Mouse (Mus musculus): ENCODE results near the gene 4930451I11Rik.
A peak's percentile ranks its signal among the peaks of the same experiment; 100 is the strongest.

Gene 4930451I11Rik

GRCm38 (mm10) chr7:126799050-126799467, 32.4 kb downstream of the 4930451I11Rik start:
- peak; percentile 97 for DNase-seq

DNA sequence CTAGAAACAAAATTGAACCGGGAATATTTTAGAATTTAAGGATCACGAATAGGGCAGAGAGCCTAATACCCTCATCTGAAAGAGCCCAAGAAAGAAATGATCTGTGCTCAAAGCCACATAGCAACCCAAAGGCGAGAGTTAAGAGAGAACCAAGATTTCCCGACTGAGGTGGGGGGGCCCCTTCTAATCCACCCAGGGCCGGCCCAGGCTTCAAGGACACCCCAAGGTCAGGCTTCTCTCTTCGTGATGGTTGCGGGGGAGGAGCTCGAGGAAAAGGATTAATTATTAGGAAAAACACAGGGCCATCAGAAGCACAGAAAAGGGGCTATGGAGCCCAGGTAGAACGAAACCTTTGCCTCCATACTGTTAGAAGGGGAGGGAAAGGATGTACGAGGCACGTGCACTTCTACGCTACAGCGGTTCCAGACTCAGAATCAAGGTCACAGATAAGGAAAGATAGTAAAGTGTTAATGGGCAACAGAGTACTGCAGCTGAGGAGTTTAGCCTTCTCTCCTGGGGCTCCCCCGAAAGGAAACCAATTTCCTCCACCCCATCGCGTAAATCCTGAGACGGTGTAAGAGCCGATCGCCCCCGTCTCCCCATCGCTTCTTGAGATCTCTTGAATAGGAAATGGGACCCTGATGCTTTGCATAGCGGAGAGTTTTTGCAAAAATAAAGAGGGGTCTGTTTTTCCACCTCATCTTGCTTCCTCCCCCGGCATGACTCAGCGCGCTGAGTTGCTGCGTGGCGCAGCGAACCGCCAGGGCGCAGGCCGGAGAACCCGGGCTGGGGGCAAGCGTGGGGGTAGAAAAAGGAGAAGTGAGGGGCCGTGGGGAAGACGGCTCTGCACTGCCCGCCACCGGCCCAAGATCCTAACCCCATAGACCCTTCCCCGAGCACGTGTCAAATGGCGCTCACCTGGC, 33.1 kb downstream of the 4930451I11Rik start:
- no peak for DNase-seq

- no peak for DNase-seq
Measured at GRCm38 (mm10) chr7:126797411-126798126, 33.9 kb downstream of the 4930451I11Rik start, which contains the start of gene Fam57b. TSS of gene Fam57b (plus strand) at chr7:126797668.

GRCm38 (mm10) chr7:126796350-126796932, 35.0 kb downstream of the 4930451I11Rik start:
- DNase-seq, result no peak

DNA sequence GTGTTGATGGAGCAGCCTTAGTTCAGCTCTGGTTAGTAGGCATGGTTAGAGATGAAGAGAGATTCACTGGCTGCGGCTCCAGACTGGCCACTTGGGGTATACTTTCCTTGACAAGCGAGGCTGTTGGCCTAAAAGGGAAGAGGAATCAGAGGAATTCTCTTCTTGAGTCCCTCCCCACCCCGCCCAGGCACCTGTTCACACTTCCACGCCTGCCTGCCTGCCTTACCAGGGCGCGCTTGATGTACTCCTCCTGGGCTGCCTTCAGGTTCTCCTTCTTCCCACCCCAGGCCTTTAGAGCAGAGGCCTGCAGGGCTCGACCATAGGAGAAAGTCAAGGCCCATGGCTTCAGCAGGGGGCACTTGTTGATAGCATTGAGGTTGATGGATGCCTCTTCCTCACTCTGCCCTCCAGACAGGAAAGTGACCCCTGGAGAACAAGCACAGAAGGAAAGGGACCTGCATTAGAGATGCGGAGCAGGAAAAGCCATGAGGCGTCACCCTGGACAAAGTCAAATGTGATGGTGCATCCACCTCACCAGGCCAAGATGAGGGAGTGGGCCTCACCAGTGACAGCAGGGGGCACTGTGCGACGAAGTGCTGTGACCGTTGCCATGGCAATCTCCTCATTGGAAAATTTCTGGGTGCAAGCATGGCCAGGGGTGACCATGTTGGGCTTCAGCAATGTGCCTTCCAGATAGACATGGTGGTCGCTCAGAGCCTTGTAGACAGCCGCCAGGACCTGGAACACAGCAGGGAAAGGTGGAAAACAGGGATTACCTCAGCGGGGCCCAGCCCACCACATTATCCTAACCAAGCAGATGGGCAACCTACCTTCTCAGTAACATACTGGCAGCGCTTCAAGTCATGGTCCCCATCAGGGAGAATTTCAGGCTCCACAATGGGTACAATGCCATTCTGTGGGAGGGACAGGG, 35.8 kb downstream of the 4930451I11Rik start:
- no peak for DNase-seq

DNA sequence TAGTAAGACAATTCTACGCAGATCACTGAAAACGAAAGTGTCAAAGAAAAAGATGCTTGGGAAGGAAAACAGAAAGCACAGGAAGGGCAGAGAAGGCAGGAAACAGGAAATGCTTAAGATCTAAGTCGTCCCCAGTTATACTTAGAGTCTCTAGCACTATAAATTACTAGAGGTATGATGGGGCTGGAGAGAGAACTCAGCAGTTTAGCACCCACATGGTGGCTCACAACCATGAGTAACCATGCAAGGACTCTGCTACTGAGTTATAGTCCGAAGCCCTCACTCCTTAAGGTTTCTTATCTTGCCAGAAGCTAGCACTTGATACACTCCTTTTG, 37.2 kb downstream of the 4930451I11Rik start:
- no peak for DNase-seq

GRCm38 (mm10) chr7:126793456-126794270, 37.8 kb downstream of the 4930451I11Rik start:
- no peak for DNase-seq

DNA sequence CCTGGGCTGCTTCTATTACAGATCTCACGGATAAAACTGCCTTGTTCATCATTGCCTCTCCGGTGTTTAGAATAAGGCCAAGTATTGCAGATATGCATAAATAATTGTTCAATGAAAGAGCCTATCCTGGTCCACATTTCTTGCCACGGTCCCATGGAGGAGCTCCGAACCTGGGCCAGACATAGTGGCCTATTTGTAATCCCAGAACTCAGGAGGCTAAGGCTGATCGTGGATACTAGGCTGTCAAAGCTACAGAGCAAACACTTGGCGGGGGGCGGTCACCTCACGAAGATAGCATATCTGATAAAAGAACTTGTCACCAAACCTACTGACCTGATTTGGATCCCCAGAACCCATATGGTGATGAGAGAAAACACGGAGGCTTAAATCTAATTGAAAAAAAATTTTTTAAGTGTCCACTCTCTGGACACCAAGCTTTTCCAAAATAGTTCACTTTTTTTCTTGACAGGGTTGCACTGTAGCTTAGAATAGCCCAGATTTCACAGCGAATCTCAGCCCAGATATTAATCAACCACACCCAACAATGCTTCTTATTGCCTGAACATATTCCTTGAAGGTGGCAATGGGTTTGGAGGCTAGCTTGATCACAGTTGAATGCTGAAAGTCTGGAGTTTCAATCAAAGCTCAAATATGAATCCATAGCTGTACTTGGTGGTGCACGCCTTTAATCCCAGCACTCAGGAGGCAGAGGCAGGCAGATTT, 38.6 kb downstream of the 4930451I11Rik start:
- no peak for DNase-seq

DNA sequence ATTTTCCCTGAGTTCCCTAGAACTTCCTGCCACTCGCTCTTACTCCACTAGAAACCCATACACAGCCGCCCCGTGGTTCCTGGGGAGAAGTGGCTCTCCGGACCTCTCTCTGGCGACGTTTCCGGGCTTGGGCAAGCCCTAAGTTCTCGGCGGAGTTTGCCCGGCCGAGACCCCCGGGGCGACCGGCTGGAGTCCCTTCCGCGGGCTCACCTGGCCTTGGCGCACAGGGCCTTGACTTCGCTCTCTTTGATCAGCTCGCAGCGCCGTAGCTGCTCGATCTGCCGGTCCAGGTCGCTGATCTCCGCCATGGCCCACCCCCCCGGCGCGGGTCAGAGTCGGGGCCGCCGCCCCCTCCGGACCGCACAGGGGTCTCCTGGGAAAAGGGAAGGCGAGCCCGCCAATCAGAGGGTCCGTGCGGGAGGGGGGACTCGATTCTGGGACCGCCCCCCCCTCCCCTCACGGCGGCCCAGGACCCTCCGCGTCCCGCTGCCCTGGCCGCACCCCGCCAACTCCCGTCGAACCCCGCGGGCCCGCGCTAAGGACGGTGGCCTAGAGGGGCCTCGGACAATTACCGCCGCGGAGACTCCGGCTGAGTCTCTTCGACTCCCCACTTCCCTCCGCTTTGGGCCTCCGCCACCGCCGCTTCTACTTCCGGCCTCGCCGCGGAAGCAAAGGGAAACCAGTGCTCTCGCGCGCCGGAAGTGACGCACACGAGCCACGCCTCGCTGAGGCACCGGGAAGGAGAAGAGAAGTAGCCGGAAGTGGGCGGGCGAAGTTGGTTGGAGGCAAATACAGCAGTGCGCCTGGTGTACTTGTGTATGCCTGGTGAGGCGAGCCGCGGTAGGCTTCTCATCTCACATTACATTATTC, 39.4 kb downstream of the 4930451I11Rik start, which contains the start of gene Ppp4c:
Ppp4c (minus strand) TSS at position 646 of the 870 bp plus-strand sequence.
- DNase-seq, result peak; percentile 98

- no peak for DNase-seq
Measured at GRCm38 (mm10) chr7:126789141-126789540, 42.3 kb downstream of the 4930451I11Rik start.

GRCm38 (mm10) chr7:126786142-126786541, 45.3 kb downstream of the 4930451I11Rik start:
- no peak for DNase-seq

DNA sequence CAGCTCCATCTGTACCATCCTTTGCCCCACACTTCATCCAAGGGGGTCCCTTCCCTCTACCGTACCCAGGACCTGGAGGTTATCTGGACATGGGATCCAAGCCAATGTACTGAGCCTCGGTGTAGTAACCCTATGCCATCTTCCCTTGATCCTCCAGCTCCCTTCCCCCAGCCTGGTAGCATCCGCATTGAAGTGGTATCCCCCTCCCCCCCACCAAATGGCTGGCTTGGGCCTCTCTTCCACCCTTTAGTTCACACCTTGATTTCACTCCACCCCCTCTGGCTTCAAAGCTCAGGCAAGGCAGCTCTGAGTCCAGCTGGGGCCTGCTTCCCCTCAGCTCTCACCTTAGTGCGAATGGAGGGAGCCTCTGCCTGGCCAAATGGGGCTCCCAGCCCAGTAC, 46.4 kb downstream of the 4930451I11Rik start:
- no peak for DNase-seq

DNA sequence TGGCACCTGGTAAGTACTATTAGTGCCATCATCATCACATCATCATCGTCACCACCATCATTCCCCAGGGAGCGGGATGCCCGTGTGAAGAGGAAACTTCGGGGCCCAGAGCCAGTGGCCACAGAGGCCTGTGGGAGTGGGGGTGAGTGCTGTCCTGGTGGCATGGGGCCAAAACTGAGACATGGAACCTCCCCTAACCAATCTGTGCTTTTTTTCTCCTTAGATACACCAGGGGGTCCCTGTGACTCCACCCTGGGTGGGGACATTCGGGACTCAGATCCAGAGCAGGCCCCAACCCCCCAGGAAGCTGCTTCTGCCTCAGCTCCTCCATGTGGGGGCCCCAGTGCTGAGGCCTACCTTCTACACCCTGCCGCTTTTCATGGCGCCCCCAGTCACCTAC, 47.0 kb downstream of the 4930451I11Rik start:
- no peak for DNase-seq

DNA sequence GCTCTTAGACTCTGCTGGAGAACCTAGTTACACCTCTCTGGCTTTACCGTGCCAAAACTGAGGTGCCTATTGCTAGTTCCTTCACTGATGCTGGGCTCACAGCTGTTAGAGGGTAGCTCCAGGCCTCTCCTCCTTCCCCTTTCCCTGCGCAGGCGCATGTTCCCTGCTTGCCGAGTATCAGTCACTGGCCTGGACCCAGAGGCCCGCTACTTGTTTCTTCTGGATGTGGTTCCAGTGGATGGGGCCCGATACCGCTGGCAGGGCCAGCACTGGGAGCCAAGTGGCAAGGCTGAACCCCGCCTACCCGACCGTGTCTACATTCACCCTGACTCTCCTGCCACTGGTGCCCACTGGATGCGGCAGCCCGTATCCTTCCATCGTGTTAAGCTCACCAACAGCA, 48.7 kb downstream of the 4930451I11Rik start:
- DNase-seq, result no peak

DNA sequence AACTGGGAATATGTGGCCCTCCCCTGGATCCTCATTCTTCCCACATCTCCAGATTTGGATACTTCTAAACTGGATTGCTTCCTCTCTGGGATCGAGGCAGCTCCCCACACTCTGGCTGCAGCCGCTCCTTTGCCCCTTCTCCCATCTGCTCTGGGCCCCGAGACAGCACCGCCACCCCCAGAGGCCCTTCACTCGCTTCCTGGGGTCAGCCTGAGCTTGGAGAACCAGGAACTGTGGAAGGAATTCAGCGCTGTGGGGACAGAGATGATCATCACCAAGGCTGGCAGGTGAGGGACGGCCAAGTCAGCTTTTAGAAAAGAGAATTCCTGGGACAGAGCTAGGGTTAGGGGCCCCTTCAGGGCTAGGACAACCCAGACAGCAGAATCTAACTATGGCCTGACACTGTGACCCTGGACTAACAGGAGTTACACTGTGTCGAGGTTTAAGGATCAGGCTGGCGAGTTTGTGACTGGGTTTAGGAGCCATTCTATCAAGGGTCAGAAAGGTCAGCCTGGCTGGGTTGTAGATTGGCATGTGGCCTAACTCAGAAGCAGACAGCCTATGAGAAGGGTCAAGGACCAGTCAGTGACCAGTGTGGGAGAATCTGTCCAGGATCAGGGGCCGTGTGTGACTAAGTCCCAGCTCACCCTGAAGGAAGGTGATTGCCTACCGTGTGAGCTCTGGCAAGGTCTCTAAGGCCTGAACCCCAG, 49.6 kb downstream of the 4930451I11Rik start:
- no peak for DNase-seq

- DNase-seq, result no peak
Measured at GRCm38 (mm10) chr7:126780971-126781635, 50.3 kb downstream of the 4930451I11Rik start, which contains the start of gene Tbx6. TSS of gene Tbx6 (plus strand) at chr7:126781483.
